Mouse (Mus musculus) right cerebral cortex, postnatal 10 days (tissue): ENCODE measurements at regions not wholly inside any gene's neighbourhood (a gene's known extent, or its start where the extent isn't known, plus 50 kb on each side); places are given as distances from the start of the nearest gene placed in this dataset.

Source experiments
- DNase-seq, 2 experiments: peaks; one replicate each; pipeline ENCODE4 v3.0.0; 2021; ENCODE audit warnings: low spot score in 2 of 2

GRCm38 (mm10) chr2:133436913-133437843 lies 114.8 kb upstream of the Bmp2 start:
- DNase-seq = peak; percentile 31 to 34

- no peak for DNase-seq
Observed at GRCm38 (mm10) chr2:133438018-133438417, 113.9 kb upstream of the Bmp2 start.

- no peak for DNase-seq
Observed at GRCm38 (mm10) chr2:133443024-133443423, 108.9 kb upstream of the Bmp2 start.

- DNase-seq = no peak
Observed at GRCm38 (mm10) chr2:133443490-133443889, 108.5 kb upstream of the Bmp2 start.

- DNase-seq = no peak
Observed at GRCm38 (mm10) chr2:133452947-133453346, 99.0 kb upstream of the Bmp2 start.

GRCm38 (mm10) chr2:133455484-133456170 lies 96.3 kb upstream of the Bmp2 start:
- DNase-seq = no peak

GRCm38 (mm10) chr2:133456785-133457184 lies 95.2 kb upstream of the Bmp2 start:
- DNase-seq = no peak

GRCm38 (mm10) chr2:133458735-133459134 lies 93.2 kb upstream of the Bmp2 start:
- no peak for DNase-seq

- DNase-seq = no peak
Observed at GRCm38 (mm10) chr2:133460814-133461213, 91.1 kb upstream of the Bmp2 start.

- DNase-seq = no peak
Observed at GRCm38 (mm10) chr2:133462378-133462777, 89.6 kb upstream of the Bmp2 start.

- no peak for DNase-seq
Observed at GRCm38 (mm10) chr2:133467170-133468168, 84.5 kb upstream of the Bmp2 start.

- DNase-seq = no peak
Observed at GRCm38 (mm10) chr2:133472966-133473744, 78.8 kb upstream of the Bmp2 start.

GRCm38 (mm10) chr2:133474174-133474573 lies 77.8 kb upstream of the Bmp2 start:
- DNase-seq = no peak

GRCm38 (mm10) chr2:133480870-133481269 lies 71.1 kb upstream of the Bmp2 start:
- DNase-seq = no peak

GRCm38 (mm10) chr2:133481305-133481704 lies 70.7 kb upstream of the Bmp2 start:
- no peak for DNase-seq

GRCm38 (mm10) chr2:133481785-133482184 lies 70.2 kb upstream of the Bmp2 start:
- no peak for DNase-seq

GRCm38 (mm10) chr2:133495443-133495842 lies 56.5 kb upstream of the Bmp2 start:
- no peak for DNase-seq

GRCm38 (mm10) chr2:133496389-133496788 lies 55.6 kb upstream of the Bmp2 start:
- DNase-seq = no peak

GRCm38 (mm10) chr2:133497071-133497470 lies 54.9 kb upstream of the Bmp2 start:
- DNase-seq = no peak

- no peak for DNase-seq
Observed at GRCm38 (mm10) chr2:133497541-133498185, 54.3 kb upstream of the Bmp2 start.
